Mouse (Mus musculus) 3134 (cell line): Measurements from ENCODE around the gene Ptprn.

ENCODE experiments used
- DNase-seq: peaks from one replicate; pipeline ENCODE4 v3.0.0-alpha.2; 2011; ENCODE audit warnings: low spot score; ENCODE audit not compliant: insufficient read length; ENCODE audit errors: extremely low read depth

Ptprn gene

DNA sequence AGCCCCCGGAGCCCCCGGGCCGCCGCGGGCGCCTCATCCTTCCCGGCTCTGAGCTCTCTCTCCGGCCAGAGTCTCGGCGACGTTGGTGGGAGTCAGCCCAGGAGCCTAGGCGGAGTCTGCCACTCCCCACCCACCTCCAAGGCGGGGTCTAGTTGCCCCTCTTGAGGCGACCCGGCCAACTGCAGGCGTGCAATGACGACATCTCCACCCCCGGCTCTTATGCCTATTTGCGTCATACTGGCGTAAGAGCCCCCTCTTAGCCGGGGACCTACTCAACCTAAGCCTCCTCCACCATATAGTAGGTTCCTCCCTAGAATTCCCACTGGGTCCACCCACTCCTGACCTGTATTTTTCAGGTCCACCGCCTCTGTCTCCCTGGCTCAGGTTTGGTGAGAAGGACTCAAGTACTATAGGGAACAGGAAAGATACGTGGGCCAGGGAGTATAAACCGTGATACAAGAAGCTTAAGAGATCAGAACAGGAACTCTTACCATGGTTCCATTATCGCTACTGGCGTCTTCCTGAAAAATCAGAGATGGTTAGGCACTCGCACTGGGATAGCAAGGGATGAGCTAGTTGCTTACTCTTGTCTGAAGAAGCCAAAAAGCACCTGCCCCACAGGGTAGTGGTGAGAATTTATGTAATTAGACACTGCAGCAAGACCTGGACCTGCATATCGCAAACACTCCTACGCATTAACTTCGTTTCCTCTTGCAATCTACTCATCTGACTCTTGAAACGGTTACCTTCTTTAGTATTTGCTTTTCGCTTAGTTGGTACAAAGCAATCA is at the start of gene Ptprn:
TSS of gene Ptprn (minus strand) at position 412 of the 790 bp plus-strand sequence.
- no peak for DNase-seq

DNA sequence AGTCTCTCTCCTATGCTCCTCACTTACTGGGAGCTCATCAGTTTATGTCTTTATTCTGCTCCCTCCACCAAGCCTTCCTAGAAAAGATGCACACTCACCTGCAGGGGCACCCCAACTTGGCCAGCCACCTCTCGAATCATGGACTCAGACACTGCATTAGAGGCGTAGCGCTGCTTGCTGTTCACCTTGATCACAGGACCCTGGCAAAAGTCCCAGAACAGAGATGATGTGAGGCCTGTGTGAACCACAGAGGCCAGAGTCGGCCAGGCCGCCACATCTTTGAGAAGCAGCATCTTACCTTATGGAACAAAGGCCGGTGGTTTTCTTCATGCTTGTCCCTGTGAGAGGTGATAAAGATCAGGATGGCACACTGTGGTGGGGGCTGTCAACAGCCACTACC is 47.4 kb upstream of the Ptprn start:
- no peak for DNase-seq

DNA sequence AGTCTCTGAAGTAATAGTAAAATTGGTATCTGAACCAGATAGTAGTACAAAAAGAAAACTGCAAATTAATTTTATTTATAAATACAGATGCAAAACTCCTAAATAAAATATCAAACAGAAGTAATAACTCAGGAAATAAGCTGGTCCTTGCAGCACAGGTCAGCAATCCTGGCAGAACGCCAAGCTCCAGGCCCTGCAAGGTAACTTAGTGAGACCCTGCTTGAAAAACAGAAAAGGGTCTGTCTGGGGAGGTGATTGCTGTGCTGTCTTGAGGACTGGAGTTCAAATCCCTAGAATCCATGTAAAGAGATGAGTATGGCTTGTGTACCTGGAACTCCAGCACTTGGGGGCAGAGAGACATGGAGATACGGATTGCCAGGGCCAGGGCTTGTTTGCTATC is 40.4 kb upstream of the Ptprn start:
- DNase-seq, result no peak

DNA sequence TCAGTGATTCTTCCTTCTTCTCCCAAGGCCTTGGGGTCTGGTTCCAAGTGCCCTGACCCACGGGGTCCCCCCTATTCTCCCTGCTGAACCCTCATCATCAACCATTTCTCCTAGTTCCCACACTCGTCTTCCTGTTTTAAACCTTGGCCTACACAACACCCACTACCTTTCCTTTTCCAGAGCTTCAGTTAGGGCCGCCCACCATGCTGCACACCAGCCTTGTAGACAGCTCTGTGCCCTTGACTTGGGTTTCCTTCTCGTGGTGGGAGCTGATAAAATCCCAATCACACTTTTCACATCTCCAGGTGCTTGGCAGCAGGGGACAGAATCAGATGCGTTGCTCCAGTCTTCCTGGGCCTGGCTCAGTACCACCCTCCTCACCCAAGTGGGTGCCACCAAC is 30.0 kb upstream of the Ptprn start:
- DNase-seq, result no peak

DNA sequence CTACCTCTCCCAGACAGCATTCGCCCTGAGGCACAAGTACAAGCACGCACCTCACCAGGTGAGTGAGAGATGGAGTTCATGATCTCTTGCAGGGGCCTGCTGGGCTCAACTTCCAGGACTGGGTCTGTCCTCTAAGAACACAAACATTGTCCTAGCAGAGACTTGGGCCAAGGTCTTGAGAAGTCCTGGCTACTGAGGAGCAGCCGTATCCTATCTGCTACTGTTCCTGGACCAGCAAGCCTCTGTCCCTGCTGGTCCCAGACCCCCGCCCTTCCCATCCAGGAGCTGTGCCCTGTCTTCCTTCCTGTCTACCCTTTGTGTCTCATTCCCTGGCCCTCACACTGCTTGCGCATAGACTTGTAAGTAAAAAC is 29.0 kb upstream of the Ptprn start:
- DNase-seq, result no peak

DNA sequence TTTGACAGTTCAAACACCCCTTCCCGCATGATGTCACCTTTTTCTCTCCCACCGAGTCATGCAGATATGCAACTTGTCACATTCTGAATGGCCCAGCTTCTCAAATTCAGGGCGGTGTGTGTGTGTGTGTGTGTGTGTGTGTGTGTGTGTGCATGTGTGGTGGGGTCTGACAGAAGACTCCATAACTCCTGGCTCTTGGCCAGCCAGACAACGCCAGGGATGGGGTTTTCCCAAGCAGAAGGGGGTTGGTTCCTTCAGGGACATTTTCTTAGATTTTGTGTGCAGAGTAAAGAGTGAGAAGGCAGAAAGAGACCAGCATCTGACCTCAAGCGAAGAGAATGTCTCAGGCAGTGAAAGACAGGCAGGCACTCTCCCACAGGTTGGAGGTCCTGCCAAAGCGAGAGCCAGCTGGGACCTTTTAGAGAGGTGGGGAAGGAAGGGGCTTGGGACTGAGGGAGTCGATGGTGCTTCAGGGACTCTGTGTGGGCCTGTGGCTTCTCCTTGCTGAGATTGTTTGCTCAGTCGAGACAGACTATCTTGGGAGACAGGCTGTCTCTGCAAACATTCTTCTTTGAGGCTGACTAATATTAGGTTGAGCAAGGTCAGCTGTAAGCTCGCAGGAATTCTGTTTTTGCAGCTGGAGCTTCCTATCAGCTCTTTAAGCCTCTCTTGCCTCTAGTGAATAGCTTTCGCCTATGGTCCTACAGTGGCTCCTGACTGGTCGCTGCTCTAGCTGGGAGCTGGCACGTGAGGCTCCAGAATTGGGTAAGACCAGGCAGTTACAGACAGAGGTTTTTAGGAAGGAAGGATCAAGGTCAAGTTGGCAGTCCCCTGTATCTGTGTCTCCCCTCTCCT is 28.4 kb upstream of the Ptprn start:
- DNase-seq, result peak; percentile 29

DNA sequence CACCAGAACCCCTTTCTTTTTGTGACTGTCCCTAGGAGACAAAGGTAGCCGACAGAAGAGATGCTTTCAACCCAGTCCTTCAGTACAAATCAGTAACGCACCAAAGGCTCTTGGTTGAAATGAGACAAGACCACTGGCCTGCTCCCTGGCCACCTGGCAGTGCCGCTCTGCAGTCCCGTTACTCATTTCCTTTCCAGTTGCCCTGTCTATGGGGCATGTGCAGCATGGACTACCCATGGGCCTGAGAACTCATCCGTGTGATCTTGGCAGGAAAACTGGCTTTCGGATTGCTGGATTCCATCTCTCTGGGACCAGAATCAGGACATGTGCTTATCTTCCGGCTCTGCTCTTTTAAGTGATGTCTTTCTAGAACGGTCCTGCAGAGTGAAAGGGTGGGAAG is 27.0 kb upstream of the Ptprn start:
- DNase-seq, result no peak

DNA sequence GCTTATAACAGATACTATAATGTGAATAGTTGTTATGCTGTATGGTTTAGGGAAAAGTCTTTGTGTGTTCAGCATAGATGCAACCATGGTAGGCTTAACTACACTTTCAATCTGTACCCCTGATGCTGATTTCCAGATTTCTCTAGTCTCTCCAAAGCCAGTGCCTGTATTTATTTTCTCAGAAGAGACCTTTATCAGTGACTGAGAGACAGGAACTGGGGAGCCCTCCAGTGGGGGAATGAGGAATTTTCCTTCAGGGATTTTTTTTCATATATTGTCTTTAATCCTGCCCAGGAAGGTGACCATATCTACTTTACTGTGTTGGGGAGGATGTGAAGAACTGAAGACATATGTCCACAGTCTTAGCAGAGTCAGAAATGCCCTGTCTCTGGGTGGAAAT is 26.3 kb upstream of the Ptprn start:
- DNase-seq, result no peak

DNA sequence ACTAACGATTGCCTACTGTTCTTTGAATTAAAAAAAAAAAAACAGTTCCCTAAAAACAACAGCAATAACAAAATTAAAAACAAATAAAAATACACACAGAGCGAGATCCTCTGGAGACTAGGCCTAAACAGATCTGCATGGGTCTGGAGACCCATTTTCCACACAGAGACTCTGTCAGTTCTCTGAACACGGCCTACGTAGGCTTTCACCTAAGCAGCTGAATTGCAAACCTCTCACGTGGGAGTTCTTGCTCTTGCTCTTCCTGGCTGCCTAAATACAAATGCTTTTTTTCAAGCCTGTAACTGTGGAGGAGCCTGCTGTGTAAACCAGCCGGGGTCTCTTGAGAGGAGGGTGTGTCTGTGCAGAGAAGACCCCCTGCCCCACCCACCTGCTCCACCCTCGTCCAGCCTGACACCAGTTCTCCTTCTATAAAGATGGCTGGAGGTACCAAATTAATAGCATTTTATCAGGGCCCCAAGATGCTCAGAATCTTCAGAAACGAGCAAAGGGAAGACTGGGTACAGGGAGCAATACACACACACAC is 25.7 kb upstream of the Ptprn start:
- no peak for DNase-seq

DNA sequence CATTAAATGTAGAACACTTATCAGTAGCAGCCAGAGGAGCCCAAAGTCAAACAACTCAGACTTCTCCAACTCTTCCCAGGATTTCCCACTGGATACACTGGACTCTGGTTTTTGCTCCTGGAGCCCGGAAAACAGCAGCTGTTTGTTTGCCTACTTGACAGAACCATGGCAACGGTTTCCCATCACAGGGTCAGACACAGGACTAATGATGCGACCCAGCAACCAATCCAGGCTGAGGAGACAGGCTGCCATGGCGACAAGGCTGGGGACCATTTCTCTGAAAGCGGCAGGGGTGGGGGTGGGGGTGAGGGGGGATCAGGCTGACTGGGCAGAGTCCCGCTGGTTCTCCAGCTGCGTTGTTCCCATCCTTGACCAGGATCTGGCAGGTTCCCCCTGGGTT is 25.1 kb upstream of the Ptprn start:
- DNase-seq, result no peak

DNA sequence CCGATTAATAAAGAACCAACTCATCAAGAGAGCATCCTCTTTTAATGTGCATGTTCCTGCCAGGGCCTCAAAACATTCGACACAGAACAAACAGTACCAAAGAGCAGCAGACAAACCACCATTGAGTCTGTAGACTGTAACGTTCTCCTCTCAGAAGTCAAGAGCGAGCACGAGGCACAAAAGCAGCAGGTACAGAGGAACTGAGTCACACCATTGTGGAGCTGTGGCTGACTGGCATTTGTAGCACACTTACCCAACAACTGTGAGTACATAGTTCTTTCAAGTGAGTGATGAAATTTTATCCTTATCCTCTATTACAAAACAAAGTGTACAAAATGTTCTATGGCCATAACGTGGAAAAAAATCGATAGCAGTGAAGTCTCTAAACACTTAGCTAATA is 20.6 kb upstream of the Ptprn start:
- DNase-seq, result no peak

DNA sequence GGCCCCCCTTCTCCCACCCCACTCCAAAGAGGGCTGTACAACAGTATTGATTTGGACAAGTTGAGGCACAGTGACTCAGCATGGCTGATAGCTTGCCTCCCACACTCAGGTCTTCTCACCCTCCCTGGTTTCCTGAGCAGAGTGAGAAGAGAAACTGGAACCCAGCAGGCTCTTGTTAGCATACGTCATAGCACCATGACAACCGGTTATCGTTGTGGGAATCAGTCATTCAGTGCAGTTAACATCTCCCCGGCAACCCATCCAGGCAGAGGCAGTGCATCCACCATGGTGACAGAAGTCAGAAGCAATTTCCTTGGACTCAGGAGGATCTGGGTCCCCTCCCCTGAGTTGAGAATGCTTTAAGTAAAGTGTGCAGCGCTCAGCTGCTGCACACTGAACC is 18.7 kb upstream of the Ptprn start:
- DNase-seq, result no peak

DNA sequence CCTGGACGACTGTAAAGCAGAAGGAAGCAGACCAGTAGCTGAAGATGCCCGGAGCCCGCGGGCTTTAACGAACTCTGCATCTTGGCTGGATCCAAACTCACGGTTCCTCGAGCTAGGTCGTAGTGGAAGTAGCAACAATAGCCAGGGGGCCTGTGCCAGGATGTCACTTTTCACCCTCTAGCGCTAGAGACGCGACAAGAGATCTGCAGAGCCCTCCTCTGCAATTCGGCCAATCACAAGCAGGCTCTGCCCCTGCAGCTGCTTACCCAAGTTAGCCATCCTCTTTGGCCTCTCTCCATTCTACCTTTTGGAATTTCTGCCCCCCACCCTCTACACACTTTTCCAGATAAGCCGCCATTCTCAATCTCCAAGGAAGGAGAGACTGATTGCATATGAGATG is 13.9 kb upstream of the Ptprn start, which contains the start of gene Resp18:
TSS of gene Resp18 (minus strand) at position 188 of the 400 bp plus-strand sequence.
- no peak for DNase-seq

DNA sequence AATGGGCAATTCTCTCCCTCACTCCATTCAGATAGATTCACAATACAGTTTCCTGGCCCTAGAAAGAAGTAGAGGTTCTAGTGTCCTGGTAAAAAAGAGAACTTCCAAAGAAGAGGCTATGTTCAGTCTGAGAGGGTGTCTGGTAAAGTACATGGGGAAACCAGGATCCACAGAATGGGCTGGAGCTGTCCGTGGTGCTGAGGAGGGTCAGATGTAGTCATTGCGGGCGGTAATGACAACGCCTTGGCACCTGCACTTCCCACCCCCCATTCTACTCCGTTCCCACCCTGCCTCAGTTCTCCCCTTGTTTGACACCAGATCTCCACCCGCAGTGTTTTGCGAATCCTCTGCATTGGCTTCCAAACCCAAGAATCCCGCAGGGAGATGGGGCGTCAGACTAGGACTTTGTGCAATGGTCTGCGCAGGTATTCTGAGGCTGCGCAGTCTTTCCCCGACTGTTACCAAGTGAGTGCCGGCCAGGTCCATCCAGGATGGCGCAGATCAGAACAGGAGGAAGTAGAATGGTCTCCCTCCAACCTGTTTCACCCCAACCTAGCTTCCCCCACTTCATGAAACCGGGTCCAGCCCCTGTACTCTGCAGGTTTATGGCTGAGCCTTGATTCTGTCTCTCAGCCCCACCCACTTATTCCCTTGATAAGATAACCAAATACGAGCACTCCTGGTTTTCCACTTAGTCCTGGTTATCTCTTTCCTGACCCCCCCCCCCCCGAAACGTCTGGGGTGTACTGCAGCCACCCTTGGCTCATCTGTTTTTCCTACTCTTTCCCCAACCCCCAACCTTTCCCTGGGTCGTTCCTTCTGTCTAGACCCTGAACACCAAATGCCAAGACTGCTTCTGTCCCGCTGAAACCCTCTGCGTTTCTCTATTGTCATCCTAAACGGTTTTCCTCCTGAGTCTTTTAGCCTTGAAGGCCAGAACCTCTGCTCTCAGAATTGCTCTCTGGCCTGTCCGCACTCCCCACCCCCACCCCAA is 13.2 kb upstream of the Ptprn start:
- no peak for DNase-seq

DNA sequence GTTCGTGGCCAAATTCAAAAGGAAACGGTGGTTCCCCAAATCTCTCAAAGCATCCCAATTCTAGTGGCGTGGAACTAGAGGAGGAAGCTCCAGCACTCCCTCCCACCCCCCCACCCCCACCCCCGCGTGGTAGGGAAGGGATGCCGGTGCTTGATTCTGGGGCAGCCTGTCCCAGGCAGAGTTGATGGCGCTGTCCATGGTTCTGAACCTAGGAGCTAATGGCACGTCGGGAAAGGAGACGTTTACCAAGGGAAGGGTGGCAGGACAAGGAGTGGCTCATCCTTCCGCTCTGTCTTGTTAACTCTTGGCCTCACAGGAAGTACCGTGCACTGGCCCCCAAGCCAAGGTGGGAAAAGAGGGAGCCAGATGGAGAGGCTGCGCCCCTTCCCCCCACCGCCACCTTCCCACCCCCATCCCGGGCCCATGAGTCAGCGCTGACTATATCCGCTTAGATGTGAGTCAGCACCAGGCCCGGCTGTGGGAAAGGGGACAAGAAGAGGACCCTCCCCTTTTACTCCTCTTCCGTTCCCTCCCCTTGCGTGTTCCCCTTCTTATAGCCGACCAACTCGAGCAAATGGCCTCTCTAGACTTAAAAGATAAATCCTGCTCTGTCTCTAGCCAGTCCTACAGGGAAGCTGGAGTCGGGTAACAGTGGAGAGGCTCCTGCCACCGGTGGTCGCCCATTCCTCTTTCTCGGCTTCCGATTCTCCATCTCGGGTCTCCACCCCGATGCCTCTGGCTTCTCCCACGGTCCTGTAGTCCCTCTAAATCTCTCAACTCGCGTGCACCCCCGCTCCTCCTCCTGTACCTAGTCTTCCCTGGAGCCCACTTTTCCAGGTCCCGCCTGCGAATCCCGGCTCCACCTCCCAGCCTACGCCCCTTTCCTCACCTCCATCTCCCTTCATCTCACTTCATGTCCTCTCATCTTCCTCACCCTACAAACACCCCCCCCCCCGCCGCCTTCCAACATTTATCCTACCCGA is 1.0 kb downstream of the Ptprn start:
- DNase-seq, result peak; percentile 44

DNA sequence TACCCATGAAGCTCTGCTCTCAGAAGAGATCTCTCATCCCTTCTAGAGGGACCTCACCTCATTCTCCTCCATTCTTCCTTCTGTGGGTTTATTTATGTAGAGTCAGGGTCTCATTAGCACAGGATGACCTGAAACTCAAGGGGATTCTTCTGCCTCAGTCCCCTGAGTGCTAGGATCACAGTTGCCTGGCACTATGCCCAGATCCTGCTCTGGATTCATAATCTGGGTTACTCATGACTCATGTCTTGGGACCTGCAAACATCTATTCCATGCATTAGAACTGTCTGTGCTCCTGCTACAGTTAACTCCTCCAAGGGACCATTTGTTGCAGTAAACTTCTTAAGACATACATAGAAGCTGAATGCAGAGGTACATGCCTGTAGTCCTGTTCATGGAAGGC is 3.0 kb downstream of the Ptprn start:
- DNase-seq, result no peak

DNA sequence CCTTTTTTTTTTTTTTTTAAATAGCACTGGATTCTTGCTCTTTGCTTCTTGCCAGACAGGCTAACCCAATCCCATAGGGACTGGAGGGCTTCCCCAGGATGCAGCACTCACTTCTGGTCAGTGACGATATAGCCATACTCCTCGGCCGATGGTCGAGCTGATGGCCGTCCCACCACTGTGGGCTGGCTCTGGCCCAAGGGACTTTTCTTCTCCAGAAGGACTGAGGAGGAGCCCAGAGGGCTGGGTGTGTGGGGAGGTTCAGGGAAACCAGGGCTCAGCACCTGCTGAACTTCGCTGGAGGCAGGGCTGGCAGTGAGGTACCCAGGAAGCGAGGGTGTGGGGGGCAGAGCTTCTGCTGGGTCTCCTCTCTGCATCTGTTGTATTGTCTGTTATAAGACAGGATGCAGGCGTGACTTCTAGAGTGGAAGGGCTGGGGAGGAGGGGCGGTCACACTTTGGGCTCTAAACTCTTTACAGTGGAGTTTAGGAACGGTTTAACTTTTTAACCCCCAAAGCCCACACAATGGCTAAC is 8.7 kb downstream of the Ptprn start:
- DNase-seq, result no peak

DNA sequence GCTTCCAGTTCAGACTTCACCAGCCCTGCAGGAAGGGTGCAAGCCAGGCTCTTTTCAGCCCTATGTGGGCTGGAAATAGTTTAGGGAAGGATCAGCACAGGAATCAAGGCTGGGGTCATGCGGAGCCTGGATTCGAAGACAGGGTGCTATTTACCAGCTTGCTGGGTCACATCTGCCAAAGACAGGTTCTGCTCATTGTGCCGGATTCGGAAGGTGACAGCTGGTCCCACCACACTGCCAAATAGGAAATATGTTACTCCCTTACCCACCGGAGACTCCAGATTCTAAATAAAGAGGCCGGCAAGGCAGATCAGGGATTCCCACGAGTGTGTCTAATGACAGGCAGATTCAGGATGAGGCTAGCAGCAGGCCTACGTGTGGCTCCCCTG is 9.7 kb downstream of the Ptprn start:
- DNase-seq, result no peak
